Mouse (Mus musculus) G1E (cell line): ENCODE results near the gene Pla2g16. TPM values are rescaled to one million over a fixed set of nuclear protein-coding genes. Genes with fewer than 3 reads are reported as not detected.

Source experiments
- ATAC-seq: 2 replicates; pipeline ENCODE4 v1.8.0; 2016; ENCODE audit warnings: mild to moderate bottlenecking; ENCODE audit not compliant: insufficient number of reproducible peaks, poor library complexity, low FRiP score, severe bottlenecking; ENCODE audit errors: extremely low read depth
- DNase-seq: peaks from one replicate; pipeline ENCODE4 v3.0.0; 2012; ENCODE audit warnings: low spot score
- H3K27me3 ChIP-seq: 2 replicates; pipeline ENCODE4 v1.6.1; 2012; ENCODE audit warnings: mild to moderate bottlenecking, low read length, inconsistent platforms; ENCODE audit not compliant: insufficient read depth
- H3K36me3 ChIP-seq: replicated peaks from 2 replicates; pipeline ENCODE3; 2012; ENCODE audit warnings: mild to moderate bottlenecking, inconsistent platforms
- H3K4me1 ChIP-seq: 2 replicates; pipeline ENCODE4 v1.6.1; 2012; ENCODE audit warnings: low read depth, low read length, inconsistent platforms, mixed read lengths; ENCODE audit not compliant: insufficient read depth
- H3K4me3 ChIP-seq: 2 replicates; pipeline ENCODE4 v1.5.1; 2012; ENCODE audit warnings: low read depth, mild to moderate bottlenecking, inconsistent platforms, low read length, moderate library complexity, mixed read lengths
- H3K9me3 ChIP-seq: replicated peaks from 2 replicates; pipeline ENCODE4 v1.6.1; 2012; ENCODE audit warnings: inconsistent platforms
- GATA1 ChIP-seq: IDR thresholded peaks from 2 replicates; pipeline ENCODE4 v1.6.1; 2012; ENCODE audit warnings: borderline replicate concordance, low read length, inconsistent platforms, mixed read lengths
- GATA2 ChIP-seq: IDR thresholded peaks from 2 replicates; pipeline ENCODE4 v1.6.1; 2012; ENCODE audit warnings: low read depth, low read length, inconsistent platforms, borderline replicate concordance
- polyA plus RNA-seq: library from polyadenylated mRNA; stranded (reverse); fragments of >175 nt; gene quantifications from 2 replicates; pipeline ENCODE4 v1.2.3, GENCODE M21; 2012
- total RNA-seq, 2 experiments: library from RNA; stranded (forward) in 1 of 2; stranded (reverse) in 1 of 2; fragments of 200-1000 nt in 1 of 2; fragments of >200 nt in 1 of 2; fragmentation: Nextera tagmentation in 1 of 2; gene quantifications; 2 replicates each; pipeline ENCODE4 v1.2.3; 2014 to 2017

Pla2g16 gene
- total and polyA plus RNA-seq, 3 experiments = 0.22 to 0.75 TPM; not detected in 1

DNA sequence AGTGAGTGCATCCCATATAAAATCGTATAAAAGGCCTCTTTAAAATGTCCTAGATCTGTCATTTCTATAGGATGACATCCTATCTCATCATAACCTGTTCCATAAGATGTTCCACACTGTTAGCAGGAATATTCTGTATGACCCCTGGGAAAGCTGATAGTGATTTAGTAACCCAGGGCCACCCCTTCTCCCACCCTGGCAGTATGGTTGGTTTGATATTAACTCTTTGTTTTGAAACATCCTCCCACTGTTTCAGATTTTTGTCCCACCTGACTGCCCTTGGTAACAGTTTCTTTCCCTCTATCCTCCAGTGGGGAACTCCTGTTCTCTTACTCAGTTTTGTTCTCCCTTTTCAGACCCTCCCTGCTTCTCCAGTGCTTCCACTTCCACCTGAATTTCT, 76.5 kb downstream of the Pla2g16 start:
- Histone ChIP-seq H3K36me3 (no peaks in the 10 kb centered on the region), H3K4me3 (no peak overlapping the region), H3K27me3 (no peaks in the 10 kb centered on the region; the same call in 1 of the 2 replicates), H3K9me3 (no peaks in the 10 kb centered on the region), H3K4me1 (no peaks in the 10 kb centered on the region)
- no peak for ATAC-seq
- TF ChIP-seq GATA2 = no peak
- no peak for TF ChIP-seq GATA1
- DNase-seq = no peak

Other genes starting within 250 kb of the Pla2g16 start
- gene Mark2, start 215.6 kb upstream of the Pla2g16 start, total RNA-seq (2014; fragmentation: Nextera tagmentation) = 170 and 182 TPM in 2 replicates
- 18.4 and 22.0 TPM in 2 replicates for gene Mark2, start 215.6 kb upstream of the Pla2g16 start, total RNA-seq (2017)
- gene Mark2, start 215.6 kb upstream of the Pla2g16 start, polyA plus RNA-seq = 297 and 319 TPM in 2 replicates
- 13.3 and 18.1 TPM in 2 replicates for gene Spindoc, start 174.5 kb upstream of the Pla2g16 start, total RNA-seq (2014; fragmentation: Nextera tagmentation)
- gene Spindoc, start 174.5 kb upstream of the Pla2g16 start, total RNA-seq (2017) = 8.0 and 8.2 TPM in 2 replicates
- 31.8 and 34.2 TPM in 2 replicates for gene Spindoc, start 174.5 kb upstream of the Pla2g16 start, polyA plus RNA-seq
- 8.4 and 10.7 TPM in 2 replicates for gene 2700081O15Rik, start 139.8 kb upstream of the Pla2g16 start, total RNA-seq (2014; fragmentation: Nextera tagmentation)
- gene 2700081O15Rik, start 139.8 kb upstream of the Pla2g16 start, total RNA-seq (2017) = 7.0 and 7.4 TPM in 2 replicates
- 23.1 and 29.4 TPM in 2 replicates for gene 2700081O15Rik, start 139.8 kb upstream of the Pla2g16 start, polyA plus RNA-seq
- gene Rtn3, start 74.2 kb upstream of the Pla2g16 start, total RNA-seq (2014; fragmentation: Nextera tagmentation) = 189 and 203 TPM in 2 replicates
- gene Rtn3, start 74.2 kb upstream of the Pla2g16 start, total RNA-seq (2017) = 50.5 and 62.7 TPM in 2 replicates
- 27.2 and 33.2 TPM in 2 replicates for gene Rtn3, start 74.2 kb upstream of the Pla2g16 start, polyA plus RNA-seq
- 74.2 and 76.4 TPM in 2 replicates for gene Atl3, start 63.4 kb upstream of the Pla2g16 start, total RNA-seq (2014; fragmentation: Nextera tagmentation)
- 58.2 and 64.6 TPM in 2 replicates for gene Atl3, start 63.4 kb upstream of the Pla2g16 start, total RNA-seq (2017)
- 7.4 and 10.5 TPM in 2 replicates for gene Atl3, start 63.4 kb upstream of the Pla2g16 start, polyA plus RNA-seq
- not detected in 2 replicates for gene Lgals12, start 49.7 kb downstream of the Pla2g16 start, total RNA-seq (2014; fragmentation: Nextera tagmentation)
- not detected in 2 replicates for gene Lgals12, start 49.7 kb downstream of the Pla2g16 start, total RNA-seq (2017)
- not detected in 2 replicates for gene Lgals12, start 49.7 kb downstream of the Pla2g16 start, polyA plus RNA-seq
- gene Hrasls5, start 55.1 kb downstream of the Pla2g16 start, total RNA-seq (2014; fragmentation: Nextera tagmentation) = not detected in 2 replicates
- gene Hrasls5, start 55.1 kb downstream of the Pla2g16 start, total RNA-seq (2017) = not detected in 2 replicates
- gene Hrasls5, start 55.1 kb downstream of the Pla2g16 start, polyA plus RNA-seq = not detected in 2 replicates
- gene Slc22a19, start 153.9 kb downstream of the Pla2g16 start, total RNA-seq (2014; fragmentation: Nextera tagmentation) = not detected in 2 replicates
- gene Slc22a19, start 153.9 kb downstream of the Pla2g16 start, total RNA-seq (2017) = 0.16 TPM in 1 of 2 replicates, not detected in the other
- not detected in 2 replicates for gene Slc22a19, start 153.9 kb downstream of the Pla2g16 start, polyA plus RNA-seq
- not detected in 2 replicates for gene Slc22a26, start 245.2 kb downstream of the Pla2g16 start, total RNA-seq (2014; fragmentation: Nextera tagmentation)
- gene Slc22a26, start 245.2 kb downstream of the Pla2g16 start, total RNA-seq (2017) = 0.05 TPM in 1 of 2 replicates, not detected in the other
- not detected in 2 replicates for gene Slc22a26, start 245.2 kb downstream of the Pla2g16 start, polyA plus RNA-seq